Comparison of ENCODE assay signal across 10 mouse cellular contexts in genomic region chrX:53059426-53060007, GRCm38 (mm10).
A peak's percentile ranks its signal among the peaks of the same experiment; 100 is the strongest.
DNase-seq lines count a peak whose midpoint lies in the region; ATAC-seq and TF ChIP-seq lines count a peak whose summit lies in the region.
"Had no signal": no experiment of that assay in that cellular context is flagged by ENCODE, and none has a peak within 500 bp of the region (broad histone marks: within the 10 kb centered on the region; RNA-seq: fewer than 3 reads in every experiment).

No protein-coding gene starts in this region.

- H3K36me3 ChIP-seq in kidney, postnatal 0 days (ENCODE audit: insufficient read depth, low read length): no peaks in the 10 kb centered on the region
- H3K36me3 ChIP-seq in embryonic facial prominence, embryonic 12.5 days: no peaks in the 10 kb centered on the region
- H3K36me3 ChIP-seq in limb, embryonic 13.5 days: no peaks in the 10 kb centered on the region

- no peaks in the 10 kb centered on the region for H3K27me3 ChIP-seq in kidney, postnatal 0 days (ENCODE audit: insufficient read depth, low read length)
- peaks cover 5% of the 10 kb centered on the region; the same call in 1 of the 2 replicates for H3K27me3 ChIP-seq in embryonic facial prominence, embryonic 12.5 days
- H3K27me3 ChIP-seq in limb, embryonic 13.5 days: peaks cover 11% of the 10 kb centered on the region; the same call in 1 of the 2 replicates

- H3K9ac ChIP-seq in kidney, postnatal 0 days (ENCODE audit: low read depth, low read length): no peak overlapping the region; the same call in 1 of the 2 replicates
- peak overlapping the region; percentile 33; the same call in 1 of the 2 replicates for H3K9ac ChIP-seq in embryonic facial prominence, embryonic 12.5 days
- peak overlapping the region; percentile 92; the same call in 1 of the 2 replicates for H3K9ac ChIP-seq in limb, embryonic 13.5 days

- DNase-seq in embryo, embryonic 10.5 days (ENCODE audit: low spot score): peak; percentile 35
- no peak for DNase-seq in embryo, embryonic 9.5 days (ENCODE audit: extremely low spot score)
- DNase-seq in kidney, postnatal 0 days (ENCODE audit: low spot score): peak; percentile 47
- no peak for DNase-seq in kidney, postnatal 14 days
- DNase-seq in spleen, postnatal 4 days (ENCODE audit: low spot score in 2 of 2): no peak
- DNase-seq in right cerebral cortex, adult 2 months (ENCODE audit: low spot score in 2 of 2): no peak
- DNase-seq: kidney, adult 8-10 months had no signal

- H3K4me2 ChIP-seq in kidney, postnatal 0 days (ENCODE audit: low read length): peak overlapping the region; percentile 63
- H3K4me2 ChIP-seq in embryonic facial prominence, embryonic 12.5 days (replicated peaks): peak overlapping the region; percentile 53
- peak overlapping the region; percentile 65 for H3K4me2 ChIP-seq in limb, embryonic 13.5 days (replicated peaks)

- no peaks in the 10 kb centered on the region for H3K9me3 ChIP-seq in kidney, postnatal 0 days (replicated peaks; ENCODE audit: low read length)
- H3K9me3 ChIP-seq in embryonic facial prominence, embryonic 12.5 days: no peaks in the 10 kb centered on the region
- no peaks in the 10 kb centered on the region for H3K9me3 ChIP-seq in limb, embryonic 13.5 days

- H3K4me3 ChIP-seq in kidney, postnatal 0 days (replicated peaks; ENCODE audit: low read depth, low read length): peak overlapping the region; percentile 26; the same call in 1 of the 2 replicates
- no peak overlapping the region for H3K4me3 ChIP-seq in embryonic facial prominence, embryonic 12.5 days
- H3K4me3 ChIP-seq in limb, embryonic 13.5 days: peak overlapping the region; percentile 59
- H3K4me3 ChIP-seq: myocyte had no signal

- ATAC-seq in kidney, postnatal 0 days (replicated peaks; ENCODE audit: low FRiP score, low read depth): no peak
- no peak for ATAC-seq in embryonic facial prominence, embryonic 12.5 days (ENCODE audit: insufficient number of reproducible peaks, insufficient read depth, low FRiP score, low TSS enrichment)
- ATAC-seq in limb, embryonic 13.5 days (ENCODE audit: low FRiP score, low read depth): no peak

- TF ChIP-seq CTCF in kidney, postnatal 0 days (IDR thresholded peaks at IDR 0.05; ENCODE audit: low read depth): no peak

- no peak overlapping the region for H3K27ac ChIP-seq in kidney, postnatal 0 days
- no peak overlapping the region for H3K27ac ChIP-seq in embryonic facial prominence, embryonic 12.5 days
- peak overlapping the region; percentile 79; the same call in 1 of the 2 replicates for H3K27ac ChIP-seq in limb, embryonic 13.5 days

- WGBS in kidney, postnatal 0 days: 33% methylated on average over 11 of the region's 11 CpGs
- 31% methylated on average over 11 of the region's 11 CpGs for WGBS in embryonic facial prominence, embryonic 12.5 days
- 26% methylated on average over 11 of the region's 11 CpGs for WGBS in limb, embryonic 13.5 days

- no peaks in the 10 kb centered on the region for H3K4me1 ChIP-seq in kidney, postnatal 0 days (replicated peaks; ENCODE audit: insufficient read depth, low read length)
- no peaks in the 10 kb centered on the region; the same call in 1 of the 2 replicates for H3K4me1 ChIP-seq in embryonic facial prominence, embryonic 12.5 days
- no peaks in the 10 kb centered on the region for H3K4me1 ChIP-seq in limb, embryonic 13.5 days

Comparison
In these comparisons a context has a peak if more than half of its experiments do, and no peak if none do; other contexts are left out.
1. DNase-seq: peak in embryo, embryonic 10.5 days (single experiment) and kidney, postnatal 0 days (single experiment); none in embryo, embryonic 9.5 days (single experiment), kidney, postnatal 14 days (single experiment), spleen, postnatal 4 days (0 of 2) and right cerebral cortex, adult 2 months (0 of 2).
2. Peak in every context shown above with its lines, with median percentiles within 50 percentile points of each other: H3K4me2 ChIP-seq.